Mouse (Mus musculus): ENCODE results near the gene Pld4. TPM values are rescaled to one million over a fixed set of nuclear protein-coding genes. Genes with fewer than 3 reads are reported as not detected.

Gene Pld4
- total and polyA plus RNA-seq, 2 experiments from 2014 or later, result 3.4 to 7.2 TPM

DNA sequence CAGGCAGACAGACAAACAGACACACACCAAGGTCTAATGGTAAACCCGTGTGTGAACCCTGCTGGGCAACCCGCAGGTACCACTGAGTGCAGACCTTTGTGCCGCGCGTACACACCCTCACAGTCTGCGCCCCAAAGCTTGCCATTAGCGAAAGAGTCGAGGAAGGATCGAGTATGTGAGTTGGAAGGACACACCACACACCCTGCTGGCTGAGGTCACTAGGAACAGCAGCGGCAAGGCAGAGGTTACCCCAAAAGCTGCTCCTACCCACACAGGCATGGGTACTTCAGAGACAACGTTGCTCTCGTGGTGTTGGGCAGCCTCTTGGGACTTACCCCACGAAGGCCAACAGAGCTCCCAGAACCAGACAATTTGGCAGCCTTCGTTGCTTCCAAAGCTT lies 11.9 kb downstream of the Pld4 start:
- H3K4me2 ChIP-seq (ENCODE audit: low read depth, low read length), result no peak overlapping the region
- H3K27me3 ChIP-seq (ENCODE audit: control insufficient read depth, insufficient read depth, low read length), result no peaks in the 10 kb centered on the region; the same call in 1 of the 2 replicates
- H3K27ac ChIP-seq (ENCODE audit: low read depth), result no peak overlapping the region
- 91% methylated on average over 14 of the region's 14 CpGs for WGBS
- no peaks in the 10 kb centered on the region for H3K36me3 ChIP-seq (replicated peaks; ENCODE audit: control insufficient read depth, insufficient read depth, low read length)
- DNase-seq (ENCODE audit: low spot score) (no peak), ATAC-seq (ENCODE audit: insufficient read depth, low read depth) (no peak)
- no peak overlapping the region for H3K4me3 ChIP-seq (ENCODE audit: low read depth, low read length)
- H3K9ac ChIP-seq (replicated peaks; ENCODE audit: low read depth, low read length), result no peak overlapping the region
- H3K9me3 ChIP-seq (replicated peaks; ENCODE audit: control insufficient read depth, low read length), result 0 out of 2 replicates have a peak, but pooled peaks cover 6% of the 10 kb centered on the region
- TF ChIP-seq EP300 (IDR thresholded peaks at IDR 0.05; ENCODE audit: low read depth) (no peak), CTCF (IDR thresholded peaks at IDR 0.05; ENCODE audit: low read depth) (no peak)
- H3K4me1 ChIP-seq (ENCODE audit: control insufficient read depth, insufficient read depth), result no peaks in the 10 kb centered on the region

- H3K36me3 ChIP-seq (replicated peaks; ENCODE audit: control insufficient read depth, insufficient read depth, low read length), result no peaks in the 10 kb centered on the region
- no peak overlapping the region for H3K4me3 ChIP-seq (ENCODE audit: low read depth, low read length)
- no peak overlapping the region for H3K27ac ChIP-seq (ENCODE audit: low read depth)
- no peaks in the 10 kb centered on the region; the same call in 1 of the 2 replicates for H3K27me3 ChIP-seq (ENCODE audit: control insufficient read depth, insufficient read depth, low read length)
- H3K4me1 ChIP-seq (ENCODE audit: control insufficient read depth, insufficient read depth), result no peaks in the 10 kb centered on the region
- H3K9me3 ChIP-seq (replicated peaks; ENCODE audit: control insufficient read depth, low read length), result 0 out of 2 replicates have a peak, but pooled peaks cover 6% of the 10 kb centered on the region
- H3K9ac ChIP-seq (replicated peaks; ENCODE audit: low read depth, low read length), result no peak overlapping the region
- 17% methylated on average over 9 of the region's 9 CpGs for WGBS
- DNase-seq (ENCODE audit: low spot score), result no peak
- no peak for ATAC-seq (ENCODE audit: insufficient read depth, low read depth)
- H3K4me2 ChIP-seq (ENCODE audit: low read depth, low read length), result peak overlapping the region; percentile 26; the same call in 1 of the 2 replicates
- TF ChIP-seq CTCF (IDR thresholded peaks at IDR 0.05; ENCODE audit: low read depth), result no peak
- no peak for TF ChIP-seq EP300 (IDR thresholded peaks at IDR 0.05; ENCODE audit: low read depth)
Observed at GRCm38 (mm10) chr12:112773366-112773765, 12.9 kb downstream of the Pld4 start.

GRCm38 (mm10) chr12:112774026-112774425 lies 13.6 kb downstream of the Pld4 start:
- Histone ChIP-seq H3K4me3 (ENCODE audit: low read depth, low read length) (no peak overlapping the region), H3K9ac (replicated peaks; ENCODE audit: low read depth, low read length) (no peak overlapping the region), H3K27me3 (ENCODE audit: control insufficient read depth, insufficient read depth, low read length) (no peaks in the 10 kb centered on the region; the same call in 1 of the 2 replicates), H3K9me3 (replicated peaks; ENCODE audit: control insufficient read depth, low read length) (0 out of 2 replicates have a peak, but pooled peaks cover 6% of the 10 kb centered on the region), H3K36me3 (replicated peaks; ENCODE audit: control insufficient read depth, insufficient read depth, low read length) (no peaks in the 10 kb centered on the region), H3K4me1 (ENCODE audit: control insufficient read depth, insufficient read depth) (no peaks in the 10 kb centered on the region), H3K27ac (ENCODE audit: low read depth) (no peak overlapping the region), H3K4me2 (ENCODE audit: low read depth, low read length) (no peak overlapping the region)
- 71% methylated on average over 6 of the region's 6 CpGs for WGBS
- TF ChIP-seq CTCF (IDR thresholded peaks at IDR 0.05; ENCODE audit: low read depth) (no peak), EP300 (IDR thresholded peaks at IDR 0.05; ENCODE audit: low read depth) (no peak)
- DNase-seq (ENCODE audit: low spot score), result no peak
- no peak for ATAC-seq (ENCODE audit: insufficient read depth, low read depth)

GRCm38 (mm10) chr12:112774481-112774880 lies 14.0 kb downstream of the Pld4 start:
- TF ChIP-seq EP300 (IDR thresholded peaks at IDR 0.05; ENCODE audit: low read depth) (no peak), CTCF (IDR thresholded peaks at IDR 0.05; ENCODE audit: low read depth) (no peak)
- WGBS, result 89% methylated on average over 10 of the region's 10 CpGs

GRCm38 (mm10) chr12:112791026-112791425 lies 30.6 kb downstream of the Pld4 start:
- no peak overlapping the region for H3K4me2 ChIP-seq (ENCODE audit: low read depth, low read length)
- DNase-seq (ENCODE audit: low spot score) (no peak), ATAC-seq (ENCODE audit: insufficient read depth, low read depth) (no peak)
- H3K27ac ChIP-seq (ENCODE audit: low read depth), result no peak overlapping the region
- H3K9ac ChIP-seq (replicated peaks; ENCODE audit: low read depth, low read length), result no peak overlapping the region
- H3K4me3 ChIP-seq (ENCODE audit: low read depth, low read length), result no peak overlapping the region
- H3K27me3 ChIP-seq (ENCODE audit: control insufficient read depth, insufficient read depth, low read length), result 0 out of 2 replicates have a peak, but pooled peaks cover 5% of the 10 kb centered on the region
- H3K9me3 ChIP-seq (replicated peaks; ENCODE audit: control insufficient read depth, low read length), result no peaks in the 10 kb centered on the region
- 66% methylated on average over 8 of the region's 8 CpGs for WGBS
- peaks cover 30% of the 10 kb centered on the region for H3K4me1 ChIP-seq (ENCODE audit: control insufficient read depth, insufficient read depth)
- TF ChIP-seq EP300 (IDR thresholded peaks at IDR 0.05; ENCODE audit: low read depth) (no peak), CTCF (IDR thresholded peaks at IDR 0.05; ENCODE audit: low read depth) (no peak)
- no peaks in the 10 kb centered on the region for H3K36me3 ChIP-seq (replicated peaks; ENCODE audit: control insufficient read depth, insufficient read depth, low read length)

More at GRCm38 (mm10) chr12:112774481-112774880, 14.0 kb downstream of the Pld4 start:
- Histone ChIP-seq H3K36me3 (replicated peaks; ENCODE audit: control insufficient read depth, insufficient read depth, low read length) (no peaks in the 10 kb centered on the region), H3K9ac (replicated peaks; ENCODE audit: low read depth, low read length) (no peak overlapping the region), H3K27ac (ENCODE audit: low read depth) (no peak overlapping the region), H3K4me2 (ENCODE audit: low read depth, low read length) (no peak overlapping the region), H3K4me3 (ENCODE audit: low read depth, low read length) (no peak overlapping the region), H3K4me1 (ENCODE audit: control insufficient read depth, insufficient read depth) (no peaks in the 10 kb centered on the region), H3K9me3 (replicated peaks; ENCODE audit: control insufficient read depth, low read length) (0 out of 2 replicates have a peak, but pooled peaks cover 6% of the 10 kb centered on the region), H3K27me3 (ENCODE audit: control insufficient read depth, insufficient read depth, low read length) (no peaks in the 10 kb centered on the region; the same call in 1 of the 2 replicates)
- no peak for DNase-seq (ENCODE audit: low spot score)
- no peak for ATAC-seq (ENCODE audit: insufficient read depth, low read depth)
